Mouse (Mus musculus): ENCODE measurements at regions not wholly inside any gene's neighbourhood (a gene's known extent, or its start where the extent isn't known, plus 50 kb on each side); places are given as distances from the start of the nearest gene placed in this dataset.

DNA sequence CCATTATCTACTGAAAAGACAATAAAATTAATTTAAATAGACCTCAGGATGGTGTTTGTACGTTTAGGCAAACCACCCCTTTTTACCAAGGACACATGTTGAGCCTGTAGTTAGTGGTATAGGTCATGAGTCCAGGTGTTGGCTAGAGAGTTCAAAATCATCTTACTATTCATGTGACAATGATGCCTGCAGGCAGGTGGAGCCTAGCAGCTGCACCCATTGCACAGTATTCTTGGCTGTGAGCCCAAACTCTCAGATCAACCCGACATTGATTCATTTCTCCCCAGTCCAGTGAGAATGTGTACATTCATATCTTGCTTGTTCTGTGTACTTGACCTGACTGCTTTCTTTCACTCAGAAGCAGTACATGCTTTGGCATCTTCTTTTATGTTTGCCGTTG is 1677.4 kb upstream of the Gm7489 start:
- Histone ChIP-seq H3K4me3 (replicated peaks; ENCODE audit: low read length) (no peak overlapping the region), H3K4me1 (replicated peaks; ENCODE audit: low read depth, low read length) (no peaks in the 10 kb centered on the region), H3K9me3 (ENCODE audit: low read length) (no peaks in the 10 kb centered on the region), H3K27me3 (ENCODE audit: insufficient read depth, low read length) (no peaks in the 10 kb centered on the region), H3K36me3 (ENCODE audit: insufficient read depth, low read length) (no peaks in the 10 kb centered on the region)
- TF ChIP-seq CTCF (conservative IDR thresholded peaks at IDR 0.05; ENCODE audit: low read length) (no peak), POU5F1 (IDR thresholded peaks at IDR 0.05; ENCODE audit: borderline replicate concordance, low read length) (no peak), NANOG (IDR thresholded peaks at IDR 0.05; ENCODE audit: borderline replicate concordance, low read length) (no peak)

DNA sequence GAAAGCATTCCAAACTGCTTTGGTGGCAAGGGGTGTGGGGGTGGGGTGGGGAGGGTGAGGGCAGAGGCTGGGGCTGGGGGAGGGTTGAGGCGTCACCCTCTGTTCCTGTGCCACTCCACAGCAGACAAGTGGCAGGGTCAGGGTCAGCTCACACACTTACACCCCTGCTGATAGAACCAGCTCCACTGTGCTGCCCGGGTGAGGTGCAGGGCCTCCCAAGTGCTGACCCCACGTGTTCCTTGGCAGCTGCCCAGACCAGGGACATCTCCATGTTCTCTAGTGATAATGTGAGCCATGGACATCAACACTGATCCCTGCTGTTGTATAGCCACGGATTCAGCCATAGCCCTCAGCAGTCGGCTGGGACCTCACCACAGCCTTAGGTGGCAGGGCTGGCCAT is 1652.3 kb upstream of the Gm7489 start:
- Histone ChIP-seq H3K27me3 (ENCODE audit: insufficient read depth, low read length) (no peaks in the 10 kb centered on the region), H3K36me3 (ENCODE audit: insufficient read depth, low read length) (no peaks in the 10 kb centered on the region), H3K4me3 (replicated peaks; ENCODE audit: low read length) (no peak overlapping the region), H3K9me3 (ENCODE audit: low read length) (no peaks in the 10 kb centered on the region), H3K4me1 (replicated peaks; ENCODE audit: low read depth, low read length) (no peaks in the 10 kb centered on the region)
- TF ChIP-seq POU5F1 (IDR thresholded peaks at IDR 0.05; ENCODE audit: borderline replicate concordance, low read length) (no peak), CTCF (conservative IDR thresholded peaks at IDR 0.05; ENCODE audit: low read length) (no peak), NANOG (IDR thresholded peaks at IDR 0.05; ENCODE audit: borderline replicate concordance, low read length) (no peak)

DNA sequence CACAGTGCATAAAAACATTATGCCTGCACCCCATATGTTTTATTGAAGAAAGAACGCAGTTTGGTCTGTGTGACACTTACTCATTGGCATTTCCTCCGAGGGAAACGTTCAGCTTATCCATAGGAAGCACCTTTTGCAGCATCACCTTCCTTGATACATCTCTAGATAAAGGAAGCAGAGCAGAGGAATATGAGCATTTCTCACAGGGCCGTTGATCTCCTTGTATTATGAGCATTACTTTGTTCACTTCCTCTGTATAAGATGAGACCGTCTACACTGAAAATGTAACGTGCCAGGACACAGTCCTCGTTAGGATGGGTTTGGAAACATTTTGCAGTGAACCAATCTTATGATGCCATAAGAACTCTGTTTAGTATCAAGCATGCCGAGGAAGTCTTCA is 1648.5 kb upstream of the Gm7489 start:
- no peak overlapping the region for H3K4me3 ChIP-seq (replicated peaks; ENCODE audit: low read length)
- H3K27me3 ChIP-seq (ENCODE audit: insufficient read depth, low read length) = no peaks in the 10 kb centered on the region
- H3K36me3 ChIP-seq (ENCODE audit: insufficient read depth, low read length) = no peaks in the 10 kb centered on the region
- no peaks in the 10 kb centered on the region for H3K9me3 ChIP-seq (ENCODE audit: low read length)
- H3K4me1 ChIP-seq (replicated peaks; ENCODE audit: low read depth, low read length) = no peaks in the 10 kb centered on the region
- TF ChIP-seq NANOG (IDR thresholded peaks at IDR 0.05; ENCODE audit: borderline replicate concordance, low read length) (no peak), POU5F1 (IDR thresholded peaks at IDR 0.05; ENCODE audit: borderline replicate concordance, low read length) (no peak), CTCF (conservative IDR thresholded peaks at IDR 0.05; ENCODE audit: low read length) (no peak)

DNA sequence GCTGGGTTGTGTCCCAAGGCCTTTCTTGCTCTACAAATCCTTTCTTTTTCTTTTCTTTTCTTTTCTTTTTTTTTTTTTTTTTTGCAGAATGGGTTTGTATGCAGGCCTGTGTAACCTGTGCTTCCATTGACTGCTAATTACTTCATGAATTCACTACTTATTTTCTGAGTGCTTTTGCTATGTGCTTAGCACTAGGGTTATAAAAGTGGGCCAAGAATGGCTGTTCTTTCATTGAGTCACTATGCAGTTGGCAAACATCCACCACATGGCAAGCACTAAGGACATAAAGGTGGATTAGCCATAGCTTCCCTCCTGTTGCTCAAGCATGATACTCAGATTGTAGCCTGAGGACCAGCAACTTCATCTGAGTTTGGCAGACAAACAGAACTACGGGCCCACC is 1641.8 kb upstream of the Gm7489 start:
- no peaks in the 10 kb centered on the region for H3K27me3 ChIP-seq (ENCODE audit: insufficient read depth, low read length)
- TF ChIP-seq NANOG (IDR thresholded peaks at IDR 0.05; ENCODE audit: borderline replicate concordance, low read length) = no peak
- TF ChIP-seq CTCF (conservative IDR thresholded peaks at IDR 0.05; ENCODE audit: low read length) = no peak
- no peak for TF ChIP-seq POU5F1 (IDR thresholded peaks at IDR 0.05; ENCODE audit: borderline replicate concordance, low read length)
- H3K36me3 ChIP-seq (ENCODE audit: insufficient read depth, low read length) = no peaks in the 10 kb centered on the region
- no peak overlapping the region for H3K4me3 ChIP-seq (replicated peaks; ENCODE audit: low read length)
- H3K4me1 ChIP-seq (replicated peaks; ENCODE audit: low read depth, low read length) = no peaks in the 10 kb centered on the region
- H3K9me3 ChIP-seq (ENCODE audit: low read length) = no peaks in the 10 kb centered on the region

Measured in E14TG2a.4 (cell line).